Mouse (Mus musculus) ZHBTc4 (cell line): ENCODE measurements at regions not wholly inside any gene's neighbourhood (a gene's known extent, or its start where the extent isn't known, plus 50 kb on each side); places are given as distances from the start of the nearest gene placed in this dataset.

ENCODE experiments used
- DNase-seq: peaks from one replicate; pipeline ENCODE4 v3.0.0-alpha.2; 2011; ENCODE audit warnings: low read depth, low spot score

DNA sequence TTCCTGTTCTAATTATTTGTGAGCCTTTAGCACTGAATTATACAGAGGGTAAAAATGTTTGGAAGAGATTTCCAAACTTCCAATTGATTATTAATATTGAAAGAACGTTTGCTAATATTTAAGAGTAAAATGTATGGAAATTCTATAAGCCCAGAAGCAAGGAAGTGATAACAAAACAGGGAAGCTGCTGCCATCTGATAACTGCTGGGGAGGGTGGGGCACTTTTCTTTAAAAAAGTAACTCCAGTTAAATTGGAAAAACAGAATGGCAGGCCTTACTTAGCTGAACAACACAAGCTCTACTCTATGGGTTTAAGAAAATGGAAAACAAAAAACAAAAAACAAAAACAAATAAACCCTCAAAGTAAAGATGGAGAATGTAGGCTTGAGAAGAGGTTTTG, 1327.7 kb downstream of the Hace1 start:
- no peak for DNase-seq

DNA sequence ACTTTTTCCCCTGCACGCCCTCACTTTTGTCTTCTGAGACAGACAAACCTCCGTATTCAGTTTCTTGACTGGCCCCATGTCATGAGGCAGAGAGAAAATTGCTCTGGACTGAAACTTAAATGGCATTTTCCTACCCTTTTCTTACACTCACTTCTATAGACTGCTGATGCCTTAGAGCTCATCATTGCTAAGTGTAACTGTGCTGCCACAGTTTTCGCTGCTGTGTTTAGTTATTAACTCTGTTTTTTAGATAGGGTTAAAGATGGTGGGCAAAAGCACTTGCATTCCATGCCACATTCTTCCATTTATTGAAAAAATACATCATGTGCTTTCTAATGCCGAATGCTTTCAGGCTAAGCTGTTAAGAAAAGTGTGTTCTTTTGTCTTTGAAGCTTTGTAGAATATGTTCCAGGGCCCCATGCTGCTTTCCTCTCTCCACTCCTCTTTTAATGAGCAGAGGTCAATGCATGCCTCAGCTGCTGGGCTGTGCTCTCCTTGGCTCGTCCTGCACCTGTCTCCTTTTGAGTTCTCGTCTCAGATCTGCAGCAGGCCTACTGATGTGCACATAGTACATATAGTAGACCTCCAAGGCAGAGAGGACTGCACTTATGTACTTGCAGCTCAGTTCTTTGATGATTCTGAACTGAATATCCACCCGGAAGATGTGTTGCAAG, 1345.0 kb downstream of the Hace1 start:
- peak; percentile 50 for DNase-seq

DNA sequence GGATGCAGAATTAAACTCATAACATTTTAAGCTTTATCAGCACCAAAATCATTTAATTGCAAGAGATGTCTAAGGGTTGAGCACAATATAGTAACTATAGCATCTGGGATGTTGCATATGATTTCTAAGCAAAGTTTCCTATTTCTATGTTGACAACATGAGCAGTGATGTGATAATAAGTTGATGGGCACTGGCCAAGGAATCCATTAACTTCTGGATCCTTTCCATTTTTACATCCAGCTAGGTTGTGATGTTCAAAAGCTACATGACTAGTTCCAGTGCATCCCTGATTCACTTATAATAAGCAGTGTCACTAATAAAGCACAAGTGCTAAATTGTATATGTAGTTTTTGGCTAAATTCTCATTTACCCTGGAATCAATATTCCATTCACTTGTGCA, 1356.7 kb downstream of the Hace1 start:
- no peak for DNase-seq

DNA sequence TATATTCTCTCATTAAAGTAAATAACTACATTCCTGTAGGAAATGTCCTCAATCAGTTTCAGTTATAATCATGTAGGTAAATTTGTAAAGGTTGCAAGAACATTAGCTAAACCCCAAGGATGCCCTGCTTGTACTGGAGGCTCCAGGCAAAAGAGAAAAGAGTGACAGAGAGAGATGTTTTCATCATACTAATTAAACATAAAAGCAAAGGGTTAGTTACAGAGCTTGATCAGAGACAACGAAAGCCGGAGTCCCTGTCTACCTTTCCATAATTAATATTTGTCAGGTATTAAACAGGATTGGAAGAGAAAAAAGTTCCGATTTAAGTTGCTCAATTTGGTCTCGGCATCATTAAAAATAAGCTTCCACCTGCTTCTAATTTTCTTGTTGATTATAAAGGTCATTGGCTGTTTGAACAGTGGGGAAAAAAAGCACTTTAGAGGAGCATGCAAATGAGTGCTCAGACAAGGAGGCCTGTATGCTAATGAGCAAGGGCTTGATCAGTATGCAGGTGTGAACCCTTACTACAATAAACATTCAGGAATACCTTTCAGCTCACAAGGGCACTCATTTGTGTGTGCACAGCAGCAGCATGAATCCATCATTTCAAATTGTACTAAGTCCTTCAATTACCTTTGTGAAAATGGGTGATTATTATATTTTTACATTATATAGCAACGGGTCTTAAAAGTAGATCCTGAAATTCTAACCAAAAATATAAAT, 1358.8 kb downstream of the Hace1 start:
- DNase-seq, result no peak

DNA sequence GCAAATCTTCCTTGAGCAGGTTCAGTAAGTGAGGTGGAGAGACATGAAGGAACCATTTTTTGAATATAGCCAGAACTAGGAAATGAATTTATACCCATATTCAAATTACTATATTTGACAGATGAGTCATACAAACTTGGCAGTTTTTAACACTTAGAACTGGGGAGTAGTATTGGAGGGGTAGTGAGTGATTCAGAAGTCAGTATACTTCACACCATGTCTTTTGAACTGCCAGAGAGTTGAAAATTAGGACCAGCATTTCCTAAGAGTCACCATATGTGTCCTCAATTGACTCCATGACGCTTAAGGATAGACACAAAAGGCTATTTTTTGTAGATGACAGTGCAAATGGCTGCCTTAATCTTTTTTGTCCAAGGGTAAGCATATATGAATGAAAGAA, 1361.7 kb downstream of the Hace1 start:
- no peak for DNase-seq

DNA sequence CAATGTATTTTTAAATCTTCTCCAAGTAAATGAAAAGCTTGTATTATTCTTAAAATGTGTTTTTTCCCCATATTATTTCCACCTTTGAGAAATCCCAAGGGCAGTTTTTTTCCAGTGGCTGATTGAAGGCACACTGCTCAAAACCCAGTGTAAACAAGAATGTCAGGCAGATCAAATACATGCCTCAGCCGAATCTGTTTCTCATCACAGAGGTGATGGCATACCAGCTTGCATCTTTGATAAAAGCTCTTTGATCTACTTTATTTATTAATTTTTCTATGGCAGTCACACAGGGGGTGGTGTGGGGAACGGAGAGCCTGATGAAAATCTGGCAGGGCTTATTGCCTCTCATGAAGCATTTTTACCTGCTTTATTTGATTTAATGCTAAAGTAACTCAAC, 1362.2 kb downstream of the Hace1 start:
- no peak for DNase-seq

DNA sequence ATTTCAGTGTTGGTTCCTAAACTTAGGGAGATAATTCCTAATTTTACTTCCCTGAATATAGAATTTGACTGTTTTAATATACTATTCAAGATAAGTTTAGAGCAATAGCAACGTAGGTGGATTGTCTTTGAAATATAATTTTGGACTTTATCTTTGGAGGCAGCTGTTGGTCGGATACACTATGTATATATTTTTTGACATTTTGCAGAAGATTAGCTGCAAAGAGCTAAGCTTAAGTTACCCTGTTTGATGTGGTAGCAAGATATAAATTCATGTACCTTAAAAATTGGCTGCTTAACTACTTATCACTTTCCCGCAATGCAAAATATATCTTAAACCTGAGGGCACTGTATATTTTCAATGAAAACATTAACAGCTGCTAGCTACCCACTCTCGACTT, 1375.3 kb downstream of the Hace1 start:
- no peak for DNase-seq

DNA sequence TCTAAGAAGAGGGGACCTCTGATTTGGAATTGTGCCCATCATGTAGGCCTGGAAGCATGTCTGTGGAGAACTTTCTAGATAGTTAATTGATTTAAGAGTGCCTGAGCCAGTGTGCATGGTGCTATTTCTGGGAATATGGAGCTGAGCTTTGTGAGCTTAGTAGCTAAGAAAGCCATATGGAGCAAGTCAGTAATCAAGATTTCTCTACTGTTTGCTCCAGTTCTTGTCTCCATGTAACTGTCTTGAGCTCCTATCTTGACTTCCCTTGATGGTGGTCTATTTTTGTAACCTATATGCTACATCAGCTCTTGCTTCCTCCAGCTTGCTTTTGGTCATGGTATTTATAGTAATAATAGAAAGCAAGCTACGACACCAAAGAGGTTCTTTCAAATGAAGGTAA, 1377.1 kb downstream of the Hace1 start:
- DNase-seq, result no peak

DNA sequence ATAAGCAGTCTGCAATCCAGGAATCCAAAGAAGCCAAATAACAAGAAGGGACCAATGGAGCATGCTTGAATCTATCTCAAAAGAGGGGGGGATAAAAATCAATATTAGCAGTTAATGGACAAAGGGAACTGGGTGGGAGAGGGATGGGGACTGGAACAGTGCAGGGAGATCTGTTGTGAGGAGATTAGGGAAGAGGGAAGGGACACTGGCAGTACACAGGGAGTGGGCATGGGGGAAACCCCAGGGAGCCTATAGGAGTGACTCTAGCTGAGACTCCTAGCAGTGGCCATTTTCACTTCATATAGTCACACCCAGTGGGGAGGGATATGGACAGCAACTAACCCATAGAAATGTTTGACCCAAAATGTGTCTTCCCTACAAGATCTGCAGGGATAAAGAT, 1402.8 kb downstream of the Hace1 start:
- no peak for DNase-seq

DNA sequence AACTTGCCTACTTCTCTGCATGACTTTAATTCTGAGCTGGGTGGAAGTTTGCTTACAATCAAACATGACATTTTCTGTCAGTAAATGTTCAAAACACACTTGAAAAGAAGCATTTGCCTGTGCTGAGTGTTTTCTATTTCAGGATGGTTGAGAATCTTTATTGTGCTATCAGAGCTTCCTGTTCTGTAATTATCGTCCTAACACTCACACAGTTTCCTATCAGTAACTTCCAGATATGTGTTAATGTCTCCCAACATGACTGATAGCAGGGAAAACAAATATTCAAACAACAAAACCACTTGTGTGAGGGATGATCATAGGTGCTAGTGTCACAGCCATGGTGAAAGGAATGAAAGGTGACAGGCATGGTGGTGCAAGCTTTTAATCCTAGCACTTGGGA, 1422.1 kb downstream of the Hace1 start:
- DNase-seq, result no peak

DNA sequence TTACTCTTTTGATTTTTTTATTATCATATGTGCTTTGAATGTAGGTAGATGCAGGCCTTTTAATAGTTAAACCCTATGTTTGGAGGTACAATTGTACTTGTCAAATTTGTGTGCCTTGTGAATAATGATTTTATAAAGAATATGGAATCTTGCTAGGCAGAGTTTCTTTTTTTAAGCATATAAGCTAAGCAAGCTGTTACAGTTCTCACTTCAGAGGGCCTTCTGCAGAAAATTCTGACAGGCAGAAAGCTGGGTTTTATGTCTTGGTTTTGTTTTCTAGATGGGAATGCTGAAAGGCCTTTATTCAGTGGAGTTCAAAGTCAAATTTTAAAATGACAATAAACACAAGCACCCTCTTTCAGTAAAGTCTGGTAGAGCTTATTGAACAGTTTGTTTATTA, 1451.1 kb downstream of the Hace1 start:
- DNase-seq, result no peak

DNA sequence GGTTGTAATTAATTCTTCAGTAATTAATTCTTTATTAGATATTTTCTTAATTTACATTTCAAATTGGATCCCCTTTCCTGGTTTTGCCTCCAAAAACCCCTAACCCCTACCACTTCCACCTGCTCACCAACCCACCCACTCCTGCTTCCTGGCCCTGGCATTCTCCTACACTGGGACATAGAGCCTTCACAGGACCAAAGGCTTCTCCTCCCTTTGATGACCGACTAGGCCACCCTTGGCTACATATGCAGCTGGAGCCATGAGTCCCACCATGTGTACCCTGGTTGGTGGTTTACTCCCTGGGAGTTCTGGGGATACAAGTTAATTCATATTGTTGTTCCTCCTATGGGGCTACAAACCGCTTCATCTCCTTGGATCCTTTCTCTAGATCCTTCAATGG, 1477.0 kb downstream of the Hace1 start:
- no peak for DNase-seq

DNA sequence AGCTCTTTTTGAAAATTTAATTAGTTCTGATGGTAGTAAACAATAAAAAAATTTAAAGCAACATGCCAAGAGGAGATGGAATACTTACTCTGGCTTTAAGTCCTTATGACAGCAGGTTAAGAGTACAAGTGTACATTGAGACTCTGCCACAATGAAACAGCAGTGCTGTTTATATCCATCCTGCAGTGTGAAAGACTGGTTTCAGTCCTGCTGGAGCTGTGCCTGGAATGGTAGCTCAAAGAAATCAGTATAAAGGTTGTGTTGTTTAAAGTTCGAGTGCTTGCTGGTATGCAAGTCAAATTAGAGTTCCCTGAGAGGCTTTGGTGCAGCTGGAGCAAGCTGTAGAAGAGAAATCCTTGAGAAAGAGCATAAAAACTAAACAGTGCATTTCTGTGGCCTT, 1524.9 kb downstream of the Hace1 start:
- no peak for DNase-seq
